Mouse (Mus musculus): ENCODE measurements around the gene Tcf25.

DNA sequence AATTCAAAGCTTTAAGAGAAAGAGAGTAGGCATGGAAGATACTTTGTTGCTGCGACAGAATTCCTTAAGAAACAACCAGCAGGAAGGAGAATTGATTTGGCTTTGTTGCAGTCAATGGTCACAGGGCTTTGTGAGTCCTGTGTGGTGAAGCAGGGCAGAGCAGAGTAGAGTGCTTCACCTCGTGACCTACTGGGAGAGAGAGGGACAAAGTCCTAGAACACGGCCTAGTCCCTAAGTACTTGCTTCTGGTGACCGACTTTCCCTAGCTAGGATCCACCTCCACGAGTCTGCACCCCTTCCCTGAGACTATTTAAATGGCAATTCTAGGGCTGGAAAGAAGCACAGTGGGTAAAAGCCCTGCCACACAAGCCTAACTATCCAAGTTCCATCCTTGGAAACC is 43.6 kb upstream of the Tcf25 start:
- TF ChIP-seq CTCF (IDR thresholded peaks at IDR 0.05) (no peak), EP300 (IDR thresholded peaks at IDR 0.05) (no peak)
